Mouse (Mus musculus) liver, adult 2 months (tissue): ENCODE measurements around the gene Crybg3. TPM values are rescaled to one million over a fixed set of nuclear protein-coding genes. Genes with fewer than 3 reads are reported as not detected.
A peak's percentile ranks its signal among the peaks of the same experiment; 100 is the strongest.

Experiments used
- DNase-seq: peaks from one replicate; pipeline ENCODE4 v3.0.0-alpha.2; 2011; ENCODE audit warnings: low read depth, low spot score; ENCODE audit errors: extremely low read depth
- H3K27ac ChIP-seq: fragments of 200-500 bp; replicated peaks from 2 replicates; pipeline ENCODE4 v1.5.1; 2012; ENCODE audit warnings: low read depth, mild to moderate bottlenecking, control low read depth, inconsistent platforms, low read length; ENCODE audit not compliant: insufficient read depth
- H3K27me3 ChIP-seq: fragments of 200-500 bp; 2 replicates; pipeline ENCODE4 v1.6.1; 2012; ENCODE audit warnings: mild to moderate bottlenecking, moderate library complexity, low read length, inconsistent platforms; ENCODE audit not compliant: control insufficient read depth, insufficient read depth
- H3K36me3 ChIP-seq: fragments of 200-500 bp; 2 replicates; pipeline ENCODE4 v1.6.1; 2012; ENCODE audit warnings: low read length, inconsistent platforms; ENCODE audit not compliant: control insufficient read depth, insufficient read depth
- H3K4me1 ChIP-seq: fragments of 200-500 bp; 2 replicates; pipeline ENCODE4 v1.6.1; 2011; ENCODE audit warnings: low read length; ENCODE audit not compliant: control insufficient read depth, insufficient read depth
- H3K4me3 ChIP-seq: fragments of 200-500 bp; 2 replicates; pipeline ENCODE4 v1.5.1; 2011; ENCODE audit warnings: low read depth, mild to moderate bottlenecking, control low read depth, low read length, moderate library complexity; ENCODE audit not compliant: insufficient read depth
- H3K79me2 ChIP-seq: fragments of 200-500 bp; 2 replicates; pipeline ENCODE4 v1.6.1; 2012; ENCODE audit warnings: inconsistent platforms, mild to moderate bottlenecking, low read length, moderate library complexity; ENCODE audit not compliant: control insufficient read depth, insufficient read depth
- H3K9ac ChIP-seq: fragments of 200-500 bp; 2 replicates; pipeline ENCODE4 v1.6.1; 2012; ENCODE audit warnings: low read depth, mild to moderate bottlenecking, control low read depth, inconsistent platforms, low read length
- CTCF ChIP-seq: fragments of 200-500 bp; IDR thresholded peaks from 2 replicates; pipeline ENCODE4 v1.5.1; 2011; ENCODE audit warnings: low read depth, low read length, control low read depth
- POLR2A ChIP-seq: fragments of 200-500 bp; IDR thresholded peaks from 2 replicates; pipeline ENCODE4 v1.6.1; 2011; ENCODE audit warnings: low read length, control low read depth; ENCODE audit not compliant: insufficient read depth; ENCODE audit errors: extremely low read depth
- WGBS: fragments of 180-500 bp; shearing (Covaris S2); methylation state at CpG from one replicate; pipeline ENCODE4 v1.1.7; 2018; 5-methylcytosine and 5-hydroxymethylcytosine counted together
- polyA plus RNA-seq: library from polyadenylated mRNA; depleted of rRNA; stranded (reverse); fragments of >200 nt; gene quantifications from 2 replicates; pipeline ENCODE4 v1.2.3, GENCODE M21; 2012
- total RNA-seq: library from RNA; depleted of rRNA; stranded (reverse); fragments of >200 nt; gene quantifications from 2 replicates; pipeline ENCODE4 v1.2.3, GENCODE M21; 2014

Crybg3 gene
- total and polyA plus RNA-seq, 2 experiments, result 3.0 to 5.5 TPM

DNA sequence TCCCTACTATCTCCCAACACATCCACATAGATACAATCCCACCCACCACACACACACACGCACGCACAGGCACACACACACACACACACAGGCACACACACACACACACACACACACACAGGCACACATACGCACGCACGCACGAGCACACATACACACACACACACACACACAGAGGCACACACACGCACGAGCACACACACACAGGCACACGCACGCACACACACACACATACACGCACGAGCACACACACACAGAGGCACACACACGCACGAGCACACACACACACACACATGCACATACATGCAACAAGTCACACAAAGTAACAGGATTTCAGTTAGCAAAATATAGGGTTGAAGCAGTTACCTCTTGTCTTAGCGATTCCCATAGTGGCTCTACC, 51.1 kb downstream of the Crybg3 start:
- 85% methylated on average over 15 of the region's 15 CpGs for WGBS
- DNase-seq, result no peak
- no peak overlapping the region for H3K27ac ChIP-seq
- no peaks in the 10 kb centered on the region for H3K27me3 ChIP-seq
- H3K79me2 ChIP-seq, result no peaks in the 10 kb centered on the region
- H3K4me1 ChIP-seq, result no peaks in the 10 kb centered on the region
- TF ChIP-seq POLR2A, result no peak
- TF ChIP-seq CTCF, result no peak
- H3K36me3 ChIP-seq, result peaks cover 4% of the 10 kb centered on the region; the same call in 1 of the 2 replicates
- no peak overlapping the region for H3K9ac ChIP-seq
- H3K4me3 ChIP-seq, result no peak overlapping the region

DNA sequence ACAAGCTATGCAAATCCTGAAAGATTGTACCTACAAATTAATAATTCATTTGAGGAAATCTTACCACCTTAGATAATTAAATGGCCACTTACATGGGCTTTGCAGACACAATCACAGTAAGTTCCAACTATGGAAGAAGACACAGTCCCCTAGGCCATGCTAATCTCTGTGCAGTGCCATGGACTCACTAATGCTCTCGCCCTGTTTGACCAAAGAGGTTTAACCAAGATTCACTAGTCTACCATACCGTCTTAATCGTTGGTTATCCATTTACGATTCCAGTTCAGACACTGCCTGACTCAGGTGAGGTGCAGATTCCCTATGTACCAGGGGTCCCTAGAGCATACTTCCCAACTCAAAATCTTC, 52.2 kb downstream of the Crybg3 start:
- Histone ChIP-seq H3K9ac (no peak overlapping the region), H3K79me2 (no peaks in the 10 kb centered on the region), H3K27ac (no peak overlapping the region), H3K4me3 (no peak overlapping the region), H3K27me3 (no peaks in the 10 kb centered on the region), H3K36me3 (peaks cover 6% of the 10 kb centered on the region), H3K4me1 (no peaks in the 10 kb centered on the region)
- 95% methylated on average over 4 of the region's 4 CpGs for WGBS
- no peak for TF ChIP-seq CTCF
- no peak for TF ChIP-seq POLR2A
- DNase-seq, result no peak

DNA sequence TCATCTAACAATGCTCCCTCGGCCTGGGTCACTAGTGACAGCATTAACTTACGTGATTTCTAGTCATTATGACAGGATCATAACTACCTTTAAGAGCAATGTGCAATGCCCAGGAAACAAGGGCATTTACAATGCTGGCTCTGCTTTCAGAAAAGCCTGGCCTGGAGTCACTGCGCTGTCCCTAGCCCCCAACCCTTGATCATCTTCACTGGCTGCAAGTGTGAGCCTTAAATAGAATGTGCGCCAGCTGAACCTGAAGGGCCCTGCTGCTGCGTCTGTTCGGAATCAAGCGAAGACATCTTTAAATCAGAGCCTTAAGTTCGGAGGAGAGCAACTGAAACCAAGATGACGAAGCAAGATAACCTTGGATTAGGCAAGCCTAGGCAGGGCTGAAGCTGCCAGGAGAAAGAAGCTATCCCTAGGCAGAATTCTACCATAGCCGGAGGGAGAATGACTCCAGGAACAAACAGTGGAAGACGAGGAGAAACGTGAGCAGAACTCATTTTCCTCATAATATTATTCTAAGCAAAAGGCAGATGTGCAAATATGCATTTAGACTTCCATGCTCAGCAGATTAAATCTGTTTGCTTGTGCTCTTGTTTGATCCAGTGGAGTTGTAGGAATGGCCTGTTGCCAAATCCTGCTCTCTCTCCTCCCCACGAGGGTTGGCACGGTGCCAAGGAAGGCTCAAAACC, 52.7 kb downstream of the Crybg3 start:
- Histone ChIP-seq H3K27ac (no peak overlapping the region), H3K4me1 (no peaks in the 10 kb centered on the region), H3K27me3 (no peaks in the 10 kb centered on the region), H3K9ac (no peak overlapping the region), H3K79me2 (no peaks in the 10 kb centered on the region), H3K36me3 (peaks cover 4% of the 10 kb centered on the region), H3K4me3 (no peak overlapping the region)
- TF ChIP-seq CTCF (no peak), POLR2A (no peak)
- 76% methylated on average over 14 of the region's 14 CpGs for WGBS
- peak; percentile 19 for DNase-seq

DNA sequence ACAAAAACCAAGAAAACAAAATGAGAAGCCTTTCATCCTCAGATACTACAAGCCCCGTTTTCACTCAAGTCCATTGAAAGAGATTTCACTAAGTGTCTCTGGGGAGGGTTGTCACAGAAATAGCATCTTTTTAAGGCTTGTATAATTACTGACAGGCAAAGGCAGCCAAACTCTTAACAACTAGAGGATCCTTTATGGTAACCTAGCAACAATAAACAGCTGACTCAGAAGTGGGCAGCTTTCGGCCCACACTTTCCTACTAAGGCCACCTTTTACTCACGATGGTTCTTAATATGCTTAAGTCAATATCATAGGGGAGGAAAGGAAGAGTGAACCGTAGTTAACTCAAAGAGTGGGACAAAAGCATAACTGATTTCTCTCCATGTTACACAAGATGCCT, 53.3 kb downstream of the Crybg3 start:
- Histone ChIP-seq H3K4me3 (no peak overlapping the region), H3K27me3 (no peaks in the 10 kb centered on the region), H3K79me2 (no peaks in the 10 kb centered on the region), H3K9ac (no peak overlapping the region), H3K4me1 (no peaks in the 10 kb centered on the region), H3K36me3 (peaks cover 4% of the 10 kb centered on the region), H3K27ac (no peak overlapping the region)
- TF ChIP-seq CTCF (no peak), POLR2A (no peak)
- no peak for DNase-seq
- 90% methylated on average over 4 of the region's 4 CpGs for WGBS

DNA sequence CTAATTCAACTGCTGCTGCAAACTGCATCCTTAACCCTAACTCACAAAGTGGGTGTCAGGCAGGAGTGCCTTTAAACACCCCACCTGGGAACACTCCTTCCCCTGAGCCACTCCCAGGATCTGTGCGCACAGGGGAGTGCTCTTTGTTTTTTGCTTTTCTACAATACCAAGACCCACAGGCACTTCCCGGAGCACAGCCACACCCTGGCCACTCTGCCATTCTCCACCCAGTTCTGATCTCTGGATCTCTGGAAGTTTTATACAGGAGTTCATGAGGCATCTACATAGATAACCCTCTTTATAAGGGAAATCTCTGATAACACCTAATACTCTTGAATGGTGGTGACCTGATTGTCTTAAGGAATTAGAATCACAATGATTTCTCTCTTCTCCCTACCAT, 55.4 kb downstream of the Crybg3 start:
- Histone ChIP-seq H3K79me2 (no peaks in the 10 kb centered on the region), H3K4me1 (no peaks in the 10 kb centered on the region), H3K27ac (no peak overlapping the region), H3K27me3 (no peaks in the 10 kb centered on the region), H3K9ac (no peak overlapping the region), H3K4me3 (no peak overlapping the region), H3K36me3 (peaks cover 8% of the 10 kb centered on the region)
- 93% methylated on average over 2 of the region's 2 CpGs for WGBS
- TF ChIP-seq CTCF, result no peak
- TF ChIP-seq POLR2A, result no peak
- DNase-seq, result no peak

DNA sequence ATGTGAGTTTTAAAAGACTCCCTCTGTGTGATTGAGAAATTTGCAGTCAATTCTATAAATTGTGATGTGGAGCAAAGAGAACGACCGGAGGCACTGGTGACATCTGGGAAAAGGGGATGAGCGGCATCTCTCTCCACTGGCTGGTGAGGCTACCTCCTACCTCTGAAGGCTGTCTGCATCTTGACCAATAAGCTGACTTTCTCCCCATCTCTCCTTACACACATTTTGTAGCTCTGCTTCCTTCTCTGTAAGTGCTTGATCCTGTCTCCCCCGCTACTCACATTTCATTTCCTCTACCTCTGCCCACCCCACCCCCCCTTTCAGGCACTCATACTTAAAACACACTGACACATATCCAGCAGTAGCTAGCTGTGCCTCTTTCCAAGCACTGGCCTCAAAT, 59.4 kb downstream of the Crybg3 start:
- Histone ChIP-seq H3K27me3 (no peaks in the 10 kb centered on the region), H3K79me2 (no peaks in the 10 kb centered on the region), H3K4me3 (no peak overlapping the region), H3K36me3 (peaks cover 37% of the 10 kb centered on the region), H3K9ac (no peak overlapping the region), H3K27ac (no peak overlapping the region), H3K4me1 (no peaks in the 10 kb centered on the region)
- 92% methylated on average over 4 of the region's 4 CpGs for WGBS
- DNase-seq, result no peak
- TF ChIP-seq POLR2A (no peak), CTCF (no peak)
